Mouse (Mus musculus) fibroblast of lung, adult 2 months (primary cell): ENCODE results near the gene Rad51b.

Source experiments
- DNase-seq: peaks from one replicate; pipeline ENCODE4 v3.0.0-alpha.2; 2011; ENCODE audit warnings: low read depth

Gene Rad51b

GRCm38 (mm10) chr12:79838181-79838961 lies 541.3 kb downstream of the Rad51b start:
- no peak for DNase-seq

GRCm38 (mm10) chr12:79839096-79839941 lies 542.2 kb downstream of the Rad51b start:
- DNase-seq = no peak

DNA sequence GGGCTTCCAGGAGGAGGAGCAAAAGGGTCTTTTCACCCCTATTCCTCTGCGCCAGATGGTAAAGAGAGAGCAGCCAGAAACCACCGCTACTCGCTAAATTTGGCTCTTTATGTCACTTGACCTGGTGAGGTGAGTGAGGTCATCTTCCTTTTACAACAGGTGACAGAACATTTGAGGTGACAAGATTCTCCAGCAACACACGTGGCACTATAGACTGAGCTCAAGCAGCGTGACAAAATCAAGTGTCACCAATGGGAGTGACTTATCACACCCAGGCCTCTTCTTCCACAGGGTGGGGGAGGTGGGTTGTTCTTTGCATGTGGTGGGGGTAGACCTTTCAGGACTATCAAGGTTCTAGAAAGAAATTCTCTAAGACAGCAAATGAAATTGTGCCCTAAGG lies 543.4 kb downstream of the Rad51b start:
- no peak for DNase-seq

- DNase-seq = no peak
Observed at GRCm38 (mm10) chr12:79841248-79841647, 544.2 kb downstream of the Rad51b start.

DNA sequence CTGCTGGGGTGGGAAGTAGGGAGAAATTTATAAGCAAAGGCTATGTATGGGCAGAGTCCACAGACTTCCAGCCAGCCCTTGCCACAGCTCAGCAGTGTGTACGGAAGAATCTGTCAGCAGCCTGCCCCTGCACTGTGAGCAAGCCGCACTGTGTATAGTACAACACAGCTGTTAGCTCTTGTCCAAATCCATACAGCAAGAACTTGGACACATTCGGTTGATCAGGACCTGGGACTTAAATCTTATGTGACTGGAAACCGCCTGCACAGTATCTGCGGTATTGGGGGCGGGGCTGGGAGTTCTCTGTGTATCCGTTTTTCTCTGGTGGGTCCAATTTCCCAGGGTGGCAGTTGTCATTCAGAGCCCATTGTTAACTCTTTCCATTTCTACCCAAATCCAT lies 545.2 kb downstream of the Rad51b start:
- no peak for DNase-seq

- DNase-seq = no peak
Observed at GRCm38 (mm10) chr12:79843002-79843401, 545.9 kb downstream of the Rad51b start.

GRCm38 (mm10) chr12:79843496-79843895 lies 546.4 kb downstream of the Rad51b start:
- no peak for DNase-seq

DNA sequence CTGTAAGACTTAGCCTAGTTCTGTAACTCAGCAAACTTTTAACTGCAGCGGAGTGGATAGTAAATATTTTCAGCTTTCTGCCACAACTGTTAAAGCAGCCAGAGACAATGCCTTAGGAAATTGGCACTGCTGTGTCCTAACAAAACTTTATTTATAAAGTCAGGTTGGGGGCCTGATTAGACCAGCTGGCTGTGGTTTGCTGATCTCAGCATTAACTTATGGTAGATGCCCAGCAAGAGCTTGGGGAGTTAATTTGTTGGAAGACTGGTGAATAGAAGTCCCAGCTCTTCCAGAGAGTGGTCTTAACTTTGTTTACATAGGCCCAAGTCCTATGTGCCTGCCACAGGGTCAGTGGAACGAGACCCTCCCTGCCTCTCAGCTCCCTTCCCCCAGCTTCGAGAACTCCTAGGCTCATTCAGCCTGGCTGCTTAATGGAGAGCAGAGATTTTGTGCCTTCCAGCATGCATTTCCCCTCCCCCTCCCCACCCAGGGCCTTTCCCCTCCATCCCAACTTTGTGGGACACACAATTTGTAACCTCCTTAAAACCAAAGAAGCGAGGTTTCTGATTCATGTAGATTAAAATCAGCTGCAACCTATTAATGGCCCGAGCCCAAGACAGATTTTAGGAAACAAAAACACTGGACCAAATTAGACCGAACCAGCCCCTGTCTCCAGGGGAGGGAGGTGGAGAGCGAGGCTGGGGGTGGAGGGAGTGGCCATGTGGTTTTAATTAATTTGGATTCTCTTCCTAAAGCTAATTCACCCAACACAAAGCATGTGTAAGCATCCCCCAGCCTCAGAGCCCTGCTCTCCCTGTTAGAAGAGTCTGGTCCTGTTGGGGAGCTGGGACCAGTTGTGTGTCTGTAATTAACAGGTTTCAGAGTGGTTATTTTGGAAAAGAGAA lies 549.4 kb downstream of the Rad51b start:
- DNase-seq = no peak

GRCm38 (mm10) chr12:79848539-79848938 lies 551.5 kb downstream of the Rad51b start:
- DNase-seq = no peak

DNA sequence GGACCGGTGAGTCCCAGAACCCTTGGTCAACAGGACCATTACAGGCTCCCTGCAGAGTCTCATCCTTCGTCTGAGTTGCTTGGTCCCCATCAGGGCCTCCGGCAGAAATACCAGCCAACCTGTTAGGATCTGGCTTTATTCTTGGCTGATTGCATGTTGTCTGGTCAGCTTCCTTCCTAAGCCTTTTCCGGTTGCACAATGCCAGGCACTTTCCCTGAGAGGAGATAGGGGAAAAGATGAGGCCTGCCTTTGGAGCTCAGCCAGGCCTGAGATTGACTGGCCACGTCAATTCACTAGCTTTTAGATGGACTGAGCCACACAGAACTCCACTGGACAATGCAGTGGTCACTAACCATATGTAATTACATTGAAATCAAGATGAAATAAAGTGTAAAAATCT lies 552.9 kb downstream of the Rad51b start:
- DNase-seq = no peak

DNA sequence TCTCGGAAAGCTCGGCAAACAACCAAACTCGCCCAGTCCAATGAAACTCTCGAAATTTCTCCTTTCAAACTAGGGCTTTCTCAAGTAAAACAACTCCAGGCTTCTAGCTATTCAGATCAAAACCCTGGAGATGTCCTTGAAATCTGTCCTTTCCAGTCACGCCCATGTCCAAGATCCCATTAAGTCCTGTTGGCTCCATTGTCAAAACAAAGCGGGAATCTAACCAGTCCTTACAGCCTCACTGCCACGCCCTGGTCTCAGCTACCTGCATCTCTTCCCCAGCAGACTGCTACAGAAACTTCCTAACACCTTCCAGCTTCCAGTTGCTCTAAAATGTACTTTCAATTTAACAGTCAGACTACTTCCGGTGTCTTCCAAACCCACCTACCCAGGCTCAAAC lies 554.8 kb downstream of the Rad51b start:
- no peak for DNase-seq

- DNase-seq = no peak
Observed at GRCm38 (mm10) chr12:79852606-79853005, 555.5 kb downstream of the Rad51b start.

DNA sequence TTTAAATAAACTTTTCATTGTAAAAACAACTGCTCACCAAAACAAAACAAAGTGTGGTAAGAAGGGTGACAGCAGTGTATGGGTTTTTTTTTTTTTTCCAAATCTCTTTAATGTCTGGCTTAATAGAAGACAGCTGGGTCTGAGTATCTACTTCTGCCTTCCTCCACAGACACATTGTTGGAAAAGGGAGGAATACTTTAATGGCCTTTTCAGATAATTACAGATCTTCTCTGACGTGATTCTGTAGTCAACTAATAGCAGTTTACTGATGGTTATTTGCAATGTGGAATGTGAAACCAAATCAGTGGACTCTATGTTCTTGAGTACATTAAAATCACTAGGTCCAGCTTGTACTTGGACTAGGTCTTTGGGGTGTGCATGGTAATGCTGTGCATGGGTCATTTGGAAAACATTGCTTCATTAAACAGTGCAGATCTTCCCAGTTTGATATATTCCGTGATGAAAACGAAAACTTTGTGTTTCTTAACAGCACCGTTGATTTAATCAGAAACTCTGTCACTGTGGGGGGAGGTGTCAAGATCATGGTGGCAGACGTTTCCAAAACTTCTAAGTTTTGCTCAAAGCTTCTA lies 556.9 kb downstream of the Rad51b start:
- DNase-seq = no peak

DNA sequence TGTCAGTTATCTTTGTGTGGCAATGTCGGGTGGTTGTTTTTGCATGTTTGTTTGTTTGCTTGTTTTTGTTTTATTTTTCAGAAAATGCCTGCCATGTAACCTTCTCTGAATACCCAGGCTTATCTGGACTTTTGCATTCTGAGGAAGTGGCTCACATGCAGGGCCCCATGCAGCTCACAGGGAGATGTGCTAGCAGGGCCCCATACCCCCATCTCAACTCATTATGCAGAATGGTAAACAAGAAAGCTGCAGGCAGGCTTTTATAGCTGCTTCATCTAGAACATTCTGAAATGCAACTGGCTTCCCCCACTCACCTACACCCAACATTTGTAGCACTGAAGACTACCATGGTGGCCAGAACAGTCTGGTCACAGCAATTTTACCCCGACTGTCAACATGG lies 557.4 kb downstream of the Rad51b start:
- no peak for DNase-seq

GRCm38 (mm10) chr12:79856116-79856909 lies 559.2 kb downstream of the Rad51b start:
- peak; percentile 58 for DNase-seq

DNA sequence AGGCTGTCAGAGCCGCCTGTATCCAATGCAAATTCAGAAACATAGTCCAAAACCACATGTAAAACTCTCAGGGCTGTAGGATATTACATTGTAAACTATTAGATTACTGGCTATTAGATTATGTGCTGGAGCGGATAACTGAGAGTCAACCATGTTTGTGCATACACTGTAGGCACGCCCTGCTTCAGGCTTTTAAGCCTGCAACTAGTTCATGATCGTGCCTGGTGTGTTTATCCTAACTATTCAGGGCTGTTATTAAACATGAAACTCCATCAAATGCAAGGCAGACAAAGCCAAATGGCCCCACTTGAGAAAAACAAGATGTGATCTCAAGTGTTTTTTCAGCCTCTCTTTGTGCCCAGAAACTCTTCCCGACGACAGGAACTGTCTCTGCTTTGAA lies 560.6 kb downstream of the Rad51b start:
- no peak for DNase-seq

DNA sequence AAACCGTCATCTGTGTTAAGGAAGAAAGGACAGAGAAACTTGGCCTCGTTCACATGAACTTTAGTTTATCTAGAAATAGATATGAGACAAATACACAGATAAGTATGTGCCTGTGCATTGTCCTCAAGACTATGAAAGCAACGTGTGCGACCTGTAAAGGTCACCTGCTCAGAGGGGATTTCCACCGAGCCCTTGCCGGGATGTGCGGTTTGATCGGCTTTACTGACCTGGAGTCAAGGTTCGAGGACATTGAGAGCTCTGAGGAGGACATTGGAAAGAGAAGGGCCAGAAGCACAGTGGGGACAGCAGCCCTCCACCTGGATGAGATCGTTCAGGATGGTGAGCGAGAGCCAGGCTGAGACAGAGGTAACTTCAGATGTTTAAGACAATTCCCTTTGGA lies 561.3 kb downstream of the Rad51b start:
- no peak for DNase-seq

DNA sequence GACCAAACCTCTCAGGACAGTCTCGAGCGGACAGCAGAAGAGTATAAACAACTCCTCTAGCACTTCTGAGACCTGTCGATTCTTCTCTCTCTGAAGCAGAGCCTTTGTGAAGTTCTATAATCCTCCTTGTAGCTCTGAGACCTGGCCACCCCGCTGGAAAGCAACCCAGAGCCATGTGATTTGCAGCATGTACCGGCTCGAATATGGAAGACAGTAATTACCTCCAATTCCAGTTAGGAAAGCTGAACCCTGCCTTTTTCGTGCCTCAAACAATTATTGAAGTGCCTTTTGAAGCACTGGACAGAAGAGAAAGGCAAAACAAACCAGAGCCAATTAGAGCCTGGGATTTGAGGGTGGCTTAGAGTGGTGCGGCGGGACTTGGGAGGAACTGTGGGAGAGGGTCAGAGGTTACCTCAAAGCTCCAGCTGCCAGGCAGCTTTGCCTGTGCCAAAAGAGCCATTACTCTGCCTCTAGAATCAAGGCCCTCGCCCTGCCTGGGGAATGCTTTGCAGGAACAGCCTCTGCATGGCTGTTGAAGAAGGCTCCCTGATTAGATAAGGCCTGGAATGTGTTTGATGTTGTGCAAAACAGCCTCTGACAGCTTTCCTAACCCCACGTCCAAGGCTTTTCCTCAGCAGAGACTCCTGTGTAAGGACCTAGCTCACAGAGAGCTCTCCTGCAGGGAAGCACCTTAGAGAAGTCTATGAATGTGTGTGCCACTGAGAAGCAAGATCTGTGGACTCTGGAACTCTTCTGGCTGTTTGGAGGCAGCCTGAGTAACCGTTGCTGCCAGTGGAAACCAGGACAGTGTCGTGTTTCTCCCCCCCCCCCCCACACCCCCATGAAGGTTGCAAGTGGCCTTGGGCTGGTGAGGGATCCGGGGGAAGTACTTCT lies 562.5 kb downstream of the Rad51b start:
- DNase-seq = peak; percentile 34

DNA sequence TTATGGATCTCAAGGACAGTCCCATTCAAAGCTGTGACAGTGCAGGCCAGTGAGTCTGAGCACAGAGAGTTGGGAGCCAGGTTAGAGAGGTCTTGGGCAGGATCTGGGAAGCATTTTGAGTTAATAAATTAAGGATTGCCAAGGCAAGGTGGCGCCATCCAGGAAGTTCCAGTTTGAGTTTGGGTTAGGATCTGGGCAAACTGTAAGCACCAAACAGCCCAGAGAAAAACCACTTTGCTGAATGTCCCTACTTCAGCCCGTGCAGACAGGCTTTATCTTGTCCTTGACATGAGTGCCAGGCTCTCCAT lies 563.1 kb downstream of the Rad51b start:
- no peak for DNase-seq
